Mouse (Mus musculus): ENCODE measurements around the gene Traf6. TPM values are rescaled to one million over a fixed set of nuclear protein-coding genes. Genes with fewer than 3 reads are reported as not detected.
A peak's percentile ranks its signal among the peaks of the same experiment; 100 is the strongest.

The Traf6 gene
- total RNA-seq, 2 experiments from 2014 or later, result 9.9 to 11.7 TPM

DNA sequence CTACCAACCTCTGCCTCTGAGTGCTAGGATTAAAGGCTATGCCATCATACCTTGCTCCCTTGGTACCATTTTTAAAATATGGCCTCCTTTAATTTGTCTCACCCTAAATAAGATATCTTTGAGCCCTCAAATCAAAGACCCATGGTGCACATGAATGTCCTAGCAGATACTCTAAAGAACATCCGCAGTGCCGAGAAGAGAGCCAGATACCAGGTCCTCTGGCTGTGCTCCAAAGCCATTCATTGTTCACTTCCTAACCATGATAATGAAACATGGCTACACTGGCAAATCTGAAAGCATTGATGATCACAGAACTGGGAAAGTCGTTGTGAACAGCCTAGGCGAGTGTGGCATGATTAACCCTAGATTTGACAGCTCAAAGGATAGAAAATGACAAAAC, 14.8 kb downstream of the Traf6 start:
- no peak for DNase-seq (ENCODE audit: low spot score in 2 of 2)
- intact Hi-C loops (cut with DNase I), result loop anchor here (5.0 kb wide), 1 partner anchor 179 kb away; no protein-coding TSS in a partner anchor

DNA sequence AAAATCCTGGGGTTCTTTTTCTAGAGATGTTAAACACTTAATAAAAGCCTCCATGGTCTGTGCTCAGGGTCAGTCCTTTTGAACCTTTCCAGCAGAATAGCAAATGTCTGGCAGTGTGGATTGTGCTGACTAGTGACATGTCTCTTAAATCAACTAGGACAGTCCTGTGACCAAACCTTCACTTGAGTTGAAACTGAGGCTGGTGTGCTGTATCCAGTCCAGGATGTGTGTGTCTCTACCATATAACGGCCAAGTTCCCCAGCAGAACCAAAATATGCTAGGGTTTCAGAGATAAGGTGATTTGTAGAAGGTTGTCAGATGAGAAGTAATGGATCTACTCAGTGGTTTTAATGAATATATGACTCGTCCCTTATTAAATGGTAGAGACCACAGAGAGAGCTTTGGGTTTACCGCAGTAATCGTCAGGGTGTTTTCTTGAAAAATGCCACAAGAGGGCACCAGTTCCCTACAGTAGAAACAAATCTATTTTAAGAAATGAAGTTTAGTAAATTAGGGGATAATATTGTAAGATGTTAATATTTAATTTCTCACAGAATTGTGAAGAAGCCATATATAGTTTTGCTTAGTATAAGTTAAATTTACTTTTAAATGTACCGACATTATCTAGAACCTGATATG, 15.5 kb downstream of the Traf6 start:
- intact Hi-C loops (cut with DNase I), result loop anchor here (5.0 kb wide), 1 partner anchor 179 kb away; no protein-coding TSS in a partner anchor
- DNase-seq (ENCODE audit: low spot score in 2 of 2), result peak; percentile 16 to 40

DNA sequence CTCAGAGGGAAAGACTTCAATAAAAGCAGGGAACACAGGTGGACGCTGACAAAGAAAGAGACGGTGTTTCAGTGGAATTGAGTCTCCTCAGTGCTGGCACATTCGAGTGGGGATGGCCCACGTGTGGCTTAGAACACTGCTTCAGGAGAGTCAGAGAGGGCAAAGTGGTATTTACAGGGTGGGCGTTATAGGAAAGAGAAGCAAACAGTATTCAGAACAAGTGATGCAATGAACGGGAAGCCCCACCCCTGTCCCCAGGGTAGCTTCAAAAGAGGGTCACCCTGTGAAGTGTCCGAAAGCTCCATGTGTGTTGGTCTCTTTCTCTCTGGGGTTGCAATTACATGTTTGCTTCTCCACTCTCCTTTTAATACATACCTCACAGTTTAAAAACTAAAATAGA, 17.4 kb downstream of the Traf6 start:
- intact Hi-C loops (cut with DNase I), result no loop called here
- DNase-seq (ENCODE audit: low spot score in 2 of 2), result no peak

DNA sequence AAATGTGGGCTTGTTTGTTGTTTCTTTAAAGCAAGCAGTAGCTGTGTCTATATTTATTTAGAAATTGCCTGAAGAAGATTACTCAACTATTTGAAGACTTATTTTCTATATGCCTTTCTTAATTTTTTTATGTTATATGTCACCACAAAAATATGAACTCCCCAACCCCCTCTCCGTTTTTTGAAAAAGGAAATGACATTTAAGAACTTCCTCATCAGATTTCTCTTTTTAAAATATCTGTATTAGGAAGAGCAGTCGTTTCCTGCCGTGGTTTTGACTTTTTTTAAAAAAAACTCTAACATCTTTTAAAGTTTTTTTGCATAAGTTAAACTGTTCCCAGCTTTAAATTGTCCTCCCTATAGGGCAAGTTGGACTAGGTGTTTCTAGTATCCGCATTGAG, 21.1 kb downstream of the Traf6 start:
- DNase-seq (ENCODE audit: low spot score in 2 of 2), result no peak
- intact Hi-C loops (cut with DNase I), result no loop called here

DNA sequence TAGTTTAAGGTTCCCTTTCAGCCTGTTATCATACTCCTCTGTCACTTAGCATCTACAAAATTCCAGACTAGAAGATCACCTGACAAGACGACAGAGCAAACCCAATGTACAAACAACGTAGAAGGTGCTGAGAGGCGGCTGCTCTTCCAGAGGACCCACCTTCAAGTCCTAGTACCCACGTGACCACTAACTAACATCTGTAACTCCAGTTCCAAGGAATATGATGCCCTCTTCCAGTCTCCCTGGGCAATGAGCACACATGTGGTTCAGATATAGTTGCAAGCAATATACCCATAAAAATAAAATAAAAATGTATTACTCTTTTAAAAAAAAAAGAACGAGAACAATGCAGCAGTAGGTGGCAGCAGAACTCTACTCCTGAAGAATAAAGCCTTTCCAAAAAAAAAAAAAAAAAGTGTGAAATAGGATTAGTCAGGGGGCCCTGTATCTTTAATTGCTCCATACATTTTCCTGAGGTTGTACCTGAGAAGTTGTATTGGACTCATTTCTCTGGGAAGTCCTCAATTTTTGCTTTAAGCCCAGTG, 27.8 kb downstream of the Traf6 start:
- intact Hi-C loops (cut with DNase I), result loop anchor here (2.0 to 10.0 kb wide), 3 partner anchors 121 to 749 kb away; partner anchors contain the start of gene Fjx1
- DNase-seq (ENCODE audit: low spot score in 2 of 2), result peak in 1 of 2 experiments; percentile 22

DNA sequence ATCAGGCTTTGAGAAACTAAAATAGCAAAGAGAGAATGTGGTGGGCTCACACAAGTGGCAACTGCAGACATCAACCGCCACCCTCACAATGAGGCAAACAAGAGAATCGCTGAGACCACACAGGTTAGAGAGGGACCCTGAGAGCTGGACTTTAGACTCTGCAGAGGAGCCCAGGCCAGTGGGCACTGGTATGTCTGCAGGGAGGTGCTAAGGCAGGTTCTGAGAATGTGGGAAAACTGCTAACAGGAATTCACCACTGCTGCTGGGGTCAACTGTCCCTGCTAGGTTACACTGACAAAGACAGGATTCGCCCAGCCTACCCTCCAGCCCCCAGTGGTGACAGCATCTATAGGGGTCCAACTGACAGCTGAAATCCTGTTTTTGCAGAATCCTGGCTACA, 33.4 kb downstream of the Traf6 start:
- intact Hi-C loops (cut with DNase I), result no loop called here
- DNase-seq (ENCODE audit: low spot score in 2 of 2), result no peak

DNA sequence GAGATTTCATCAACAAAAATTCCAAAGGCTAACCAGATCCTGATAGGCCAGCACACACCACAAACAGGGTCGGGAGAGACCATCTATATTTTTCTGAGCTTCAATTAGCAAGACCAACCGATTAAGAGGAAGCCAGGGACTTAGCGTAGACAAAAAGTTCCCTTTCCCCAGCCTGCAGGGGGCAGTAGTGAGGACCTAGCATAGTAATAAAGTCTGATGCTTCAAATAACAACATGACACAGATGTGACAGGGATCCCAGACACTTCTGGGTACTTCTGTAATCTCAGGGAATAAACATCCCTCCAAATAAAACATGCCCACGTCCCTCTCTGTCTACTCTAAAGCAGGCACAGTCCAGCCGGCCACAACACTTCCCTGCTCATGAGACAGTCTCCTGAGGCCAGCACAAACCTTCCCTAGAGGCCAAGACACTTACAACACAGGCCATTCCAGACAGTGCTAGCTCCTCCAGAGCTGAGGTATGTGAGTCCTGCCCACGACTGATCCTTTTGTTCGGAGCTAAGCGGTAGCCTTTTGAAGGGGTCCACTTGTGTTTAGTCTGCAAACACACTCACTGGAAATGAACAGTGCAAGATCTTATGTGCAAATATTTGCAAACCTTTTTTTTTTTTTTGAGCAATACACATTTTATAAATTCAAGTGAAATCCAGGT, 37.6 kb downstream of the Traf6 start:
- no peak for DNase-seq (ENCODE audit: low spot score in 2 of 2)
- intact Hi-C loops (cut with DNase I), result loop anchor here (2.0 kb wide), 1 partner anchor 81 kb away; no protein-coding TSS in a partner anchor

DNA sequence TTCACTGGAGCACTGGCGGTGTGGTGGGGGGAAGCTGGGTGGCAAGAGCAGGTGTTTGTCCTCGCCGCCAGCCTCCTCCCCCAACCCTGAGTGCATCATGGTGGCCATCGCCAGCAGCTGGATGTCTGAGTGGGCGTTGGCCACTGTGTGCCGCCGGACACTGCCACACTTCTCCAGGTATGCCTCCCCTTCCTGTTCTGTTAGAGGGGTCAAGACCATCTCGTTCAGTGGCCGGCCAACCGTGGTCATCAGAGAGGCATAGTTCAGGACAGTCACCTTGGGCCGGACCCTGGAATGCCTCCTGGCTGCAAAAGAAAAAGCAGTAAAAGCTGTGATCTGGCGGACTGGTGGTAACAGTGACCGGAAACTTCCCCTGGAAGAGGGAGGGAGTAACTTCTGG, 38.9 kb downstream of the Traf6 start:
- intact Hi-C loops (cut with DNase I), result no loop called here
- DNase-seq (ENCODE audit: low spot score in 2 of 2), result no peak

DNA sequence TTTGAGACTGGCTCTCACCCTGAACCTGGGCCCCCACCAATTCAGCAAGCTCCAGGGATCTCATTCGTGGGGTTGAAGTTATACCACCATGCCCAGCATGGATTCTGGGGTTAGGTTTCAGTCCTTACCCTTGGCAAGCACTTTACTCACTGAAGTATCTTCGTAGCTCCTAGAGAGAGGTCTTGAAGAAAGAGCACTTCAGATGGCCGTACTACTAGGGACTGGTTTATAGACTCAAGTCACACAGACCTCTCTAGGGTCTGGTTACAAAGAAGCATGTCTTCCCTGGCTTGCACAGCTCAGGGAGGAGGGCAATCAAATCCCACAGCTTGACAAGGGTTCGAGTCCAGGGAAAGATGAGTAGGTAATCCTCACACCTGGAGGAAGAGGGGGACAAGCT, 43.6 kb downstream of the Traf6 start:
- DNase-seq (ENCODE audit: low spot score in 2 of 2), result no peak

DNA sequence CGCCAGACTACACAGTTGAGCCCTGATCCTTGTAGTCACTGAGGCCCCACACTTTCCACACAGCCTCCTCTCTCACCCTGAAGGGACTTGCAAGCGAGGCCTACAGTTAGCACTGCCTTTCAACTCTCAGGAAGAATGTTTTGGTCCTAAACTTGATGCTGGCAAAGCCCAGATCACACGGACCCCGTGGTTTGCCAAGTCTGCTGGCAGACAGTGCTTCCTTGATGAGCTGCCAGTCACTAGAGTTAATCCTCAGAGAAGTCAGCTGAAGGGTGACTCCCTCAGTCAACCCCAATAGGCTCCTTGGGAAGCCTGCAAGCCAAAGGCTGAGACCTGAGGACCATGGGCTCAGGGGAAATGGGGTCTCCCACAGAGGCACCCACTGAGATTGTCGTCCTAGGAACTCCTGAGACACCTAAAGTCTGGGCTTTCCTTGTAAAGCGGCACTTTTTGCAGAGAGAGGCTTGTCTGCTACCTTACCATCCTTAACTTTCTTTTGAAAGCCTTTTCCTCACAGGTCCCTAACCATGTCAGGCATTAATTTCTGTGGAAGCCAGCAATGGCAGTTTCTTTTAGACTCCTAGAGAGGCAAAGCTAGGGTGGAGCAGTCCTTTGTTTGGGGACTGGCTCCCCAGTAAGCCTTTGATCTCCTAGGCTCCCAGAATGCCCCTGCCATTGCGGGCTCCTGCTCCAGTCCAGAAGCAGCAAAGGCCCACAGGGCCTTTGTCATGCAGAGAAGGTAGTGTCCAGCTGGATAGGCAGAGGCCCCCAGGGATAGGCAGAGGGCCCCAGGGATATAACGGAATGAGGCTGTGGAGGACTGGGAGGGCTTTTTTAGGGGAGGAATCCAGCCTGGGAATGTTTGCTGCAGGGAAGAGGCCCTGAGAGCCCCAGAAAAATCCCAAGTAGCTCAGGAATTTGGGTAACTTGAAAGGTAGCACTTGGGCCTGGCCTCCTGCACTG, 44.4 kb downstream of the Traf6 start:
- peak in 1 of 2 experiments; percentile 12 for DNase-seq (ENCODE audit: low spot score in 2 of 2)

More for the DNA sequence above, 43.6 kb downstream of the Traf6 start:
- intact Hi-C loops (cut with DNase I), result no loop called here

DNA sequence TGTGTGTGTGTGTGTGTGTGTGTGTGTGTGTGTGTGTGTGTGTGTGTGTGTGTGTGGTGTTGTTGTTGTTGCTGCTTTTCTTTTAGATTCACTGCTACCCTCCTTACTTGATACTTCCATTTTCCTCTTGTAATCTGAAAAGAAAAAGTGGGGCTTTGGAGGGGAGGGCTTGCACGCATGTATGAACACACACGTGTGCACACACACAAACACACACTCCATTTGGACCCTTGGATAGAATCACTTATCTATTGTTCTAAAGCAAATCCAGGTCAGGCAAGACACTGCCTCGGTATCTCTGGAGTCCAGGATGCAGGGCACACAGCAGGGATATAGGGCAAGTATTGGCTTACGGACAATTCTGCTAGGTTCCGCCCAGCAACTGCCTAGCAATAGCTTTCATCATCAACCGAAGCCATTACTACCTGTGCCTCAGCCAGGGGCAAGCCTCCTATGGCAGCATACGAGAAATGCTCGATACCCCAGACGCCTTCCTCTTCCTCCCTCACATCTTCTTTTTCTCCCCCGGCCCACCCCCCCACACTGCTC, 45.2 kb downstream of the Traf6 start:
- DNase-seq (ENCODE audit: low spot score in 2 of 2), result no peak
- intact Hi-C loops (cut with DNase I), result no loop called here

More for the DNA sequence above, 44.4 kb downstream of the Traf6 start:
- intact Hi-C loops (cut with DNase I), result no loop called here

DNA sequence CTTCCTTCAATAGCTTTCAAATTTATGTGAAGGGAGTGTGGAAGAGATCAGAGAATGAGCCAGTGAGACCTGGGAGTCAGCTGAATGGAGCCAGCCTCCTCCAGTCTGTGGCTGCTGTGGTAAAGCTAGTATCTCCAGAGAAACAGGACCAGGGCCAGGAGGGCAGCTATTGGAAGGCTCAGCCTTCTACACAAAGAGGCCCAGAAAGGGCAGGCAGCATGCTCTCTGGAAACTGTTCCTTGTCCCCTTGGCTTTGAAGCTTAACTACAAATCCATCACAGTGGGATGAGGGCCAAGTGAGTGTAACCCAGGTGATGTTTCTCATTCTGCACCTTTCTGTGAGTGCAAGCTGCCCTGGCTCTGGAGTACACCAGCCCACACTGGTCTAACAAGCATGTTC, 49.6 kb downstream of the Traf6 start:
- no peak for DNase-seq (ENCODE audit: low spot score in 2 of 2)
- intact Hi-C loops (cut with DNase I), result no loop called here

DNA sequence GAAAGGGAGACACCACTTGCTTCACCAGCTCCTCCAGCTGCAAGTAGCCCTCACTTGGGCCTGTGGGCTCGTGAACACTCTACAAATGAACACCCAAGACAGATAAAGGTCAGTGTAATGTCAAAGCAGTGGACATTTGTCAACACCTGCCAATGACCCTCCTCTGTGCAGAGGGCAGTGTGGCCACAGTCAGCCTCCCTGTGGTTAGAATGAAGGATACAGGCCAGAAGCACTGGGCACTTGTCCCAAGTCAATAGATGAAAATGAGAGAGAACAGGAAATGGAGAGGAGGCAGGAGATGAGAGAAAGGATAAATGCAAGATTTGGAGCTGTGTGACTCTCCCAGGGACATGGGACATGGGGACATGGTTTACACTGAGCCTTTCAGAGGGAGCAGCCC, 51.2 kb downstream of the Traf6 start:
- intact Hi-C loops (cut with DNase I), result no loop called here
- DNase-seq (ENCODE audit: low spot score in 2 of 2), result no peak

DNA sequence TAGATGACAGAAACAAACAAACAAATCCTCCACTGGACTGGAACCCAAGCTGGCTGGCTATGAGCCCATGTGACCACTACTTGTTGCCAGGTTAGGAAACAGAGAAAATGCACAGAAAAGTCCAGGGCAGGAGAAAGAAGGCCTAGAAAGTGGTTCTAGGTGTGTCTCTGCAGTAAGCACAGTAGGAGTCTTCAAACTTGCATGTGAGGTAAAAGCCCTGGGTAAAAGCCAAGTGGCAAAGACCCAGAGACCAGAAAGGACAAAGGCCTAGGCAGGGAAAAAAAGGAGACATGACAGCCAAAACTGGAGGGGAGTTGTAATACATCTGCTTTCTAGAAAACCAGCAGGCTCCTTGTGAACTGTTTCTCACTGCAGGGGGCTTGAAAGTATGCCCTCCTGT, 52.7 kb downstream of the Traf6 start:
- intact Hi-C loops (cut with DNase I), result no loop called here
- DNase-seq (ENCODE audit: low spot score in 2 of 2), result peak in 1 of 2 experiments; percentile 13

DNA sequence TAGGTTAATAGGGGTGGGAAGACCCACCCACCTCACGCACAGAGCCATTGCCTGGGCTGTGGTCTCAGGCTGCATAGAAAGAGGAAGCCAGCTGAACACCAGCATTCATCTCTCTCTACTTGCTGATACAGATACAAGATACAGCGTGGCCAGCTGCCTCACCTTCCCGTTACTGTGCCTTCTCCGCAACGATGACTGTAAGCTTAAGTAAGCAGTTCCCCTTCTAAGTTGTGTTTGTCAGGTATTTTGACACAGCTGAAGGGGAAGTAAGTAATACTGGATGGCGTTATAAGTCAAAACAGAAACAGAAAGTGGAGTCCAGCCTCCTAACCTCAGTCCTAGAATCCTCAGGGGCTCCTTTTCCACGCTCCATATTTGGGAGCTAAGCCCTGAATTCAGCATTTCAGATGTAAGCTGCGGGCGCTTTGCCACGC, 54.6 kb downstream of the Traf6 start:
- DNase-seq (ENCODE audit: low spot score in 2 of 2), result no peak

DNA sequence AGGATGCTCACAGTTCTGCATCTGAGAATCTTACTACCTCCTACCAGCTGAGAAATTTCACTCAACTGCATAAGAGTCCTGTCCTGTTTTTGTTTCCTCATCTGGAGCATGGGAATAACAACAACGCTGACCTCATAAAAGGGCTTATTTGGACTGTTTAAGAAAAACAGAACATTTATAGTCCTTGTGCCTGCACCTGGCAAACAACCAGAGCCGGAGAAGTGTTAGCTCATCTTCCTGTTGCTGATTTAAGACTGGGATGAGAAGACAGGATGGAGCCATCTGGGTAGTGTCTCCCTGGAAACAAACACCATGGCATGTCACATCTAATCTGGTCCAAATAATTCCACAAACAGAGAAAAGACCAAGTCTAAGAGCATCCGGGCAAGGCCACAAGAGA, 55.3 kb downstream of the Traf6 start:
- peak; percentile 37 to 42 for DNase-seq (ENCODE audit: low spot score in 2 of 2)
- intact Hi-C loops (cut with DNase I), result no loop called here

More for the DNA sequence above, 54.6 kb downstream of the Traf6 start:
- intact Hi-C loops (cut with DNase I), result no loop called here

DNA sequence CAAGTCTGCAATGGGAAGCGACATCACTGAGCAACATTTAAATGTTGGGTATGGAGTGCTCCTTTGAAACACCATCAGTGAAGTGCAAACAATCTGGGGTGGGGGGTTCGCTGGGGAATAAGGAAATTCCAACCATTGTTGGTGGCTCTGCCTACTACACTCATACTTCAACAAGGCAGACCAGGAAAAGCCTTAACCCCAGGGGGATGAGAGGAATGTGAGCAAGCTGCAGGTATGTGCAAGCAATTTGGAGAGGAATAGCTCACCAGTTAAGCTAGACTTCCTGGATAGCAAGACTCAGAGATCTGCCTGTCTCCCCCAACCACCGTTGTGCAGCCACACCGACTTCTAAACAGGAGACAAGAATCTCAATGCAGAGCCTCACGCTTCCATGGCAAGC, 61.7 kb downstream of the Traf6 start:
- no peak for DNase-seq (ENCODE audit: low spot score in 2 of 2)
- intact Hi-C loops (cut with DNase I), result no loop called here

DNA sequence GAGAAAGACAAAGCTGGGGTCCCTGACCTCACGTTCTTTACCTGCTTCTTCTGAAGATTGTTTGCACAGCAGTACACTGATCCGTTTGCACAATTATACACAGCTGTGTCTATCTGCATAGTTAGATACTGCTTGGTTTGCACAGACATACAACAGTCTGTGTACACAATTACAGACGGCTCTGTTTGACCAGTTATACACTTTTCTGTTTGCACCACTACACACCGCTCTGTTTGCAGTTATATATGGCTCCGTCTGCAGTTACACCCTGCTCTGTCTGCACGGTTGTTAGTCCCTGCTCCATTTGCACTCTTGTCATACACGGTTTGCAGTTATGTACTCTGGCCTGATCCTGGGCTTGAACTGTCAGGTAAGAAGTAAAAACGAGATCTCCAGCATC, 63.4 kb downstream of the Traf6 start:
- no peak for DNase-seq (ENCODE audit: low spot score in 2 of 2)

DNA sequence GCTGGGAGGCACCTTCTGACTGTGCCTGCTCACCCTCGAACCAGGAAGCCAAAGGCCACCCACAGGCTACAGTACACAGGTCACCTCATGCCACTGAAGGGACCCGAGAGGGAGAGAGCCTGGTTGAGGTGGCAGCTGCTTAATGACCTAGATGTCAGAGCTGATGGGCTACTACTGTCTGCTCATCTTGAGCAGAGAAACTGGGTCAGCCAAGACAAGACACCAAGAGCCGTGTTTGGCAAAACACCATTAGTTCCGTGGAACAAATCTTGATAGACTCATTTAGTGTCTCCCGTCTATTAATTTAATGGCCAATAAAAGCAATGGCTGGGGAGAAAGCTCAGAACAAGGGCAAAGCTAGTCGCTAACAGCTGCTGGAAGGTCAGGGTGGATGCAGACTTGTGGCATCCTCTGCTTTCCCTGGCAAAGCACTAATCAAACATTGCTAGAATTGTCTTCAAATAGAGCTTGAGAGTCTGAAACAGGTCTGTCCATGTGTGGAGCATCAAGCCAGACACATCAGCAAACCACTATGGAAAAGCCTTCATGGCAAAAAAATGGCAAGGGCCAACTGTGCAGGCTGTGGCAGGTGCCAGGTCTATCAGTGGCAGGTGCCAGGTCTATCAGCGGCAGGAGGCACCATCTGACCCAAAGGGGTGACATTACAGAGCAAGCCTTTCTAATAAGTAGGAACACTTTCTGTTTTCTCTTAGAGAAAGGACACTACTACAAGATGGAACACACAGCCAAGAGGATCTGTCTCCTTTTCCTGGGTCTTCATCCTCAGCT, 64.0 kb downstream of the Traf6 start:
- no peak for DNase-seq (ENCODE audit: low spot score in 2 of 2)
- intact Hi-C loops (cut with DNase I), result no loop called here

More for the DNA sequence above, 63.4 kb downstream of the Traf6 start:
- intact Hi-C loops (cut with DNase I), result no loop called here

Measured in left cerebral cortex, postnatal 25 days (tissue).